Mouse (Mus musculus) MEL (cell line): ENCODE data around the gene Ubl4b.

Experiments used
- BHLHE40 ChIP-seq: IDR thresholded peaks from 2 replicates; pipeline ENCODE4 v1.6.1; 2012; ENCODE audit warnings: low read depth, mild to moderate bottlenecking, inconsistent platforms, low read length, improper control_type of control experiment, borderline replicate concordance
- CTCF ChIP-seq, 3 experiments: IDR thresholded peaks in 2 of 3; conservative IDR thresholded peaks in 1 of 3; 2 replicates each; pipeline ENCODE4 v1.5.1; 2011 to 2012; ENCODE audit warnings: low read length in 3 of 3, low read depth in 2 of 3, mild to moderate bottlenecking in 2 of 3, improper control_type of control experiment in 1 of 3, inconsistent platforms in 1 of 3, mixed read lengths in 1 of 3, moderate library complexity in 1 of 3; ENCODE audit not compliant: control insufficient read depth in 1 of 3, insufficient read depth in 1 of 3, poor library complexity in 1 of 3, severe bottlenecking in 1 of 3
- E2F4 ChIP-seq: IDR thresholded peaks from 2 replicates; pipeline ENCODE4 v1.6.1; 2011; ENCODE audit warnings: low read depth, low read length, improper control_type of control experiment, borderline replicate concordance
- EP300 ChIP-seq, 2 experiments: IDR thresholded peaks; 2 replicates each; pipeline ENCODE4 v1.6.1; 2011; ENCODE audit warnings: improper control_type of control experiment in 2 of 2, low read length in 2 of 2, low read depth in 1 of 2, mild to moderate bottlenecking in 1 of 2
- GABPA ChIP-seq: IDR thresholded peaks from 2 replicates; pipeline ENCODE4 v1.6.1; 2012; ENCODE audit warnings: low read depth, mild to moderate bottlenecking, inconsistent platforms, low read length, improper control_type of control experiment, moderate library complexity
- KAT2A ChIP-seq: conservative IDR thresholded peaks from 2 replicates; pipeline ENCODE4 v1.6.1; 2012; ENCODE audit warnings: low read depth, low read length, improper control_type of control experiment, inconsistent platforms
- POLR2A ChIP-seq, 2 experiments: IDR thresholded peaks; 2 replicates each; pipeline ENCODE4 v1.6.1; 2011 to 2012; ENCODE audit warnings: low read length in 2 of 2, mild to moderate bottlenecking in 2 of 2, control low read depth in 1 of 2, improper control_type of control experiment in 1 of 2, low read depth in 1 of 2, moderate library complexity in 1 of 2; ENCODE audit not compliant: control insufficient read depth in 1 of 2, insufficient read depth in 1 of 2, poor library complexity in 1 of 2
- TAL1 ChIP-seq: IDR thresholded peaks from 2 replicates; pipeline ENCODE4 v1.6.1; 2012; ENCODE audit warnings: mild to moderate bottlenecking, inconsistent platforms, low read length, moderate library complexity, mixed read lengths
- USF1 ChIP-seq: IDR thresholded peaks from 2 replicates; pipeline ENCODE4 v1.6.1; 2014; ENCODE audit warnings: low read depth, mild to moderate bottlenecking, inconsistent platforms, low read length, improper control_type of control experiment, moderate library complexity
- ZMIZ1 ChIP-seq: IDR thresholded peaks from 2 replicates; pipeline ENCODE4 v1.6.1; 2012; ENCODE audit warnings: low read depth, mild to moderate bottlenecking, inconsistent platforms, low read length, improper control_type of control experiment, moderate library complexity

- TF ChIP-seq USF1 (no peak), ZMIZ1 (no peak), GABPA (no peak), POLR2A (IDR thresholded peaks at IDR 0.05; ENCODE audit: control insufficient read depth in 1 of 2, insufficient read depth in 1 of 2, low read depth in 1 of 2, low read length in 2 of 2, poor library complexity in 1 of 2) (no peak), BHLHE40 (no peak), CTCF (IDR thresholded peaks at IDR 0.05 in 2 of 3, conservative IDR thresholded peaks at IDR 0.05 in 1 of 3; ENCODE audit: control insufficient read depth in 1 of 3, insufficient read depth in 1 of 3, low read depth in 2 of 3, low read length in 3 of 3, poor library complexity in 1 of 3, severe bottlenecking in 1 of 3) (no peak), KAT2A (no peak), TAL1 (no peak), E2F4 (no peak), EP300 (IDR thresholded peaks at IDR 0.05; ENCODE audit: low read depth in 1 of 2, low read length in 2 of 2) (no peak)
Observed at GRCm38 (mm10) chr3:107562591-107562990, 7.7 kb upstream of the Ubl4b start.
